ENCODE assay signal across 8 mouse cellular contexts in genomic region chr10:60278786-60279185, GRCm38 (mm10). TPM values are rescaled to one million over a fixed set of nuclear protein-coding genes. Genes with fewer than 3 reads are reported as not detected.
DNase-seq lines count a peak whose midpoint lies in the region; ATAC-seq and TF ChIP-seq lines count a peak whose summit lies in the region.

No protein-coding gene starts in this region.

- H3K9ac ChIP-seq in kidney, embryonic 15.5 days: no peak overlapping the region
- peak overlapping the region; percentile 12 for H3K9ac ChIP-seq in midbrain, embryonic 11.5 days (ENCODE audit: low read length)

- H3K27ac ChIP-seq in kidney, embryonic 15.5 days: no peak overlapping the region
- no peak overlapping the region for H3K27ac ChIP-seq in cortical plate, adult 2 months (ENCODE audit: insufficient read depth, low read length)
- no peak overlapping the region for H3K27ac ChIP-seq in hindbrain, embryonic 10.5 days
- no peak overlapping the region for H3K27ac ChIP-seq in midbrain, embryonic 11.5 days (ENCODE audit: low read depth, low read length)

- intact Hi-C loops in gastrocnemius, postnatal 36 days (cut with DNase I): no loop called here

- peak overlapping the region; percentile 81 for H3K4me2 ChIP-seq in kidney, embryonic 15.5 days
- H3K4me2 ChIP-seq in midbrain, embryonic 11.5 days: peak overlapping the region; percentile 95

- peak overlapping the region; percentile 85 for H3K4me3 ChIP-seq in kidney, embryonic 15.5 days (replicated peaks)
- H3K4me3 ChIP-seq in cortical plate, adult 2 months (ENCODE audit: insufficient read depth, low read length): peak overlapping the region; percentile 90
- H3K4me3 ChIP-seq in hindbrain, embryonic 10.5 days: peak overlapping the region; percentile 88; the same call in 1 of the 2 replicates
- no peak overlapping the region; the same call in 1 of the 2 replicates for H3K4me3 ChIP-seq in midbrain, embryonic 11.5 days (ENCODE audit: low read depth, low read length)

- H3K4me1 ChIP-seq in kidney, embryonic 15.5 days: peaks cover 40% of the 10 kb centered on the region
- H3K4me1 ChIP-seq in cortical plate, adult 2 months (ENCODE audit: control insufficient read depth, insufficient read depth, low read length): peaks cover 19% of the 10 kb centered on the region
- peaks cover 64% of the 10 kb centered on the region for H3K4me1 ChIP-seq in hindbrain, embryonic 10.5 days (replicated peaks)
- peaks cover 41% of the 10 kb centered on the region for H3K4me1 ChIP-seq in midbrain, embryonic 11.5 days (ENCODE audit: control insufficient read depth, insufficient read depth, low read length)

- WGBS in kidney, embryonic 15.5 days: 94% methylated on average over 3 of the region's 3 CpGs
- 82% methylated on average over 3 of the region's 3 CpGs for WGBS in hindbrain, embryonic 10.5 days
- WGBS in midbrain, embryonic 11.5 days: 86% methylated on average over 3 of the region's 3 CpGs

- no peak for DNase-seq in kidney, adult 8-10 months
- no peak for DNase-seq in hindbrain, embryonic 10.5 days (ENCODE audit: low spot score)
- DNase-seq in midbrain, embryonic 11.5 days (ENCODE audit: low spot score, missing footprints): no peak
- no peak for DNase-seq in embryo, embryonic 10 days (ENCODE audit: low spot score)
- DNase-seq in right cerebral cortex, postnatal 36 days (ENCODE audit: low spot score in 2 of 2): no peak
- DNase-seq in gastrocnemius, postnatal 36 days: no peak

- no peaks in the 10 kb centered on the region for H3K27me3 ChIP-seq in kidney, embryonic 15.5 days
- H3K27me3 ChIP-seq in hindbrain, embryonic 10.5 days (ENCODE audit: insufficient read depth, poor library complexity, severe bottlenecking): no peaks in the 10 kb centered on the region
- H3K27me3 ChIP-seq in midbrain, embryonic 11.5 days (ENCODE audit: control insufficient read depth, insufficient read depth, low read length): no peaks in the 10 kb centered on the region

- ATAC-seq in kidney, embryonic 15.5 days (replicated peaks; ENCODE audit: low FRiP score): no peak
- ATAC-seq in midbrain, embryonic 11.5 days (ENCODE audit: low FRiP score): no peak

- no peaks in the 10 kb centered on the region for H3K36me3 ChIP-seq in kidney, embryonic 15.5 days
- H3K36me3 ChIP-seq in hindbrain, embryonic 10.5 days: peaks cover 9% of the 10 kb centered on the region; the same call in 1 of the 2 replicates
- H3K36me3 ChIP-seq in midbrain, embryonic 11.5 days (ENCODE audit: control insufficient read depth, insufficient read depth, low read length): no peaks in the 10 kb centered on the region

- H3K9me3 ChIP-seq in kidney, embryonic 15.5 days (replicated peaks): no peaks in the 10 kb centered on the region
- no peaks in the 10 kb centered on the region for H3K9me3 ChIP-seq in hindbrain, embryonic 10.5 days
- H3K9me3 ChIP-seq in midbrain, embryonic 11.5 days (ENCODE audit: control insufficient read depth, low read length): no peaks in the 10 kb centered on the region

- no peak for TF ChIP-seq POLR2A in cortical plate, adult 2 months (IDR thresholded peaks at IDR 0.05; ENCODE audit: extremely low read depth, insufficient read depth, low read length)

- TF ChIP-seq CTCF in cortical plate, adult 2 months (IDR thresholded peaks at IDR 0.05; ENCODE audit: extremely low read depth, insufficient read depth, low read length): no peak

RNA-seq across cellular contexts. Expression of gene Psap, which starts 1.4 kb away (rescaled TPM):
- polyA plus RNA-seq in kidney, embryonic 15.5 days (2015; fragmentation: Nextera tagmentation; extraction: Ambion mirVana): 132 and 162 TPM in 2 replicates
- polyA plus RNA-seq in cortical plate, adult 2 months (2012; rRNA removed): 1,890 and 1,956 TPM in 2 replicates
- 53.9 and 86.4 TPM in 2 replicates for polyA plus RNA-seq in hindbrain, embryonic 10.5 days (2016; fragmentation: Nextera tagmentation; extraction: Ambion mirVana)
- 77.3 and 83.9 TPM in 2 replicates for polyA plus RNA-seq in midbrain, embryonic 11.5 days (2014; fragmentation: Nextera tagmentation; extraction: Ambion mirVana)
- total RNA-seq in gastrocnemius, postnatal 36 days (2021): 100 to 1,000 TPM; 685 to 809 TPM

RNA-seq across cellular contexts. Expression of gene Chst3, which starts 59.7 kb away (rescaled TPM):
- 1.6 and 2.0 TPM in 2 replicates for polyA plus RNA-seq in kidney, embryonic 15.5 days (2015; fragmentation: Nextera tagmentation; extraction: Ambion mirVana)
- 1.4 and 2.0 TPM in 2 replicates for polyA plus RNA-seq in cortical plate, adult 2 months (2012; rRNA removed)
- polyA plus RNA-seq in hindbrain, embryonic 10.5 days (2016; fragmentation: Nextera tagmentation; extraction: Ambion mirVana): 1.8 and 2.2 TPM in 2 replicates
- 0.97 and 1.2 TPM in 2 replicates for polyA plus RNA-seq in midbrain, embryonic 11.5 days (2014; fragmentation: Nextera tagmentation; extraction: Ambion mirVana)
- under 1 TPM; 0.36 to 0.37 TPM for total RNA-seq in gastrocnemius, postnatal 36 days (2021)

Comparison
In these comparisons a context has a peak if more than half of its experiments do, and no peak if none do; other contexts are left out.
1. RNA of gene Psap, which starts 1.4 kb away (polyA plus RNA-seq): 1,890 to 1,956 TPM in cortical plate, adult 2 months; 132 to 162 TPM in kidney, embryonic 15.5 days, 53.9 to 86.4 TPM in hindbrain, embryonic 10.5 days and 77.3 to 83.9 TPM in midbrain, embryonic 11.5 days; every median in the first group is over 10 times any median in the second.